Mouse (Mus musculus) embryonic stem cell, embryonic (primary cell): Measurements from ENCODE around the gene Gbp8.
"Not testable (repeated sequence)": the region's sequence is repeated elsewhere in the genome, so short reads cannot be mapped to it uniquely, and the experiment has no call there.

Experiments used
- CTCF ChIA-PET, 4 experiments: fragments of 300-600 bp in 2 of 4; fragments of 350-600 bp in 2 of 4; sonication (Branson Sonifier 250); formaldehyde crosslinking; loops; one replicate each; lab custom pipeline; 2022; ENCODE audit warnings: inconsistent platforms in 2 of 4; lab: Charles Lee
- POLR2A ChIA-PET, 4 experiments: fragments of 300-600 bp in 2 of 4; fragments of 350-600 bp in 2 of 4; sonication (Branson Sonifier 250); formaldehyde crosslinking; loops; one replicate each; lab custom pipeline; 2022; ENCODE audit warnings: antibody characterized with exemption in 4 of 4, inconsistent platforms in 1 of 4; lab: Charles Lee

Gbp8 gene

GRCm38 (mm10) chr5:105064443-105064842, 74.9 kb downstream of the Gbp8 start:
- POLR2A ChIA-PET, CTCF ChIA-PET: not testable (repeated sequence)

DNA sequence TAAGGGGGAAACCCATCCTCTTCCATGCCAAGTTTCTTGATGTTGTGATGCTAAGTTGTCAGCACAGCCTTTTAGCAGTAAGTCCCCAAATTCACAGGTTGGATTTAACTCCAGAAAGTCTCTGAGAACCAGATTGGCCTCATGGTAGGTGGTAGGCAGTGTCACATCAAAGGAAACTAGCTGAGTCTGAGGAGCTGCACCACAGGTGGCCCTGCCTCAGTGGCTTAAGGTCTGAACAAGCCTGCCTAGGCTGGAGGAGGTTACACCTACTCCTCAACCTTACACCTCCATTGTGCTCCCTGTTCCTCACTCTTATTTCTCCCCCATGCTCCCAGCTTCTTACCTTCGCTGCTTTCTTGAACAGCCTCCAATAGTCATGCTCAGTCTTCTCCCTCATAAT, 76.0 kb downstream of the Gbp8 start:
- ChIA-PET CTCF (no interaction called here), POLR2A (no interaction called here)

- POLR2A ChIA-PET, CTCF ChIA-PET: not testable (repeated sequence)
Measured at GRCm38 (mm10) chr5:105062403-105062802, 76.9 kb downstream of the Gbp8 start.

DNA sequence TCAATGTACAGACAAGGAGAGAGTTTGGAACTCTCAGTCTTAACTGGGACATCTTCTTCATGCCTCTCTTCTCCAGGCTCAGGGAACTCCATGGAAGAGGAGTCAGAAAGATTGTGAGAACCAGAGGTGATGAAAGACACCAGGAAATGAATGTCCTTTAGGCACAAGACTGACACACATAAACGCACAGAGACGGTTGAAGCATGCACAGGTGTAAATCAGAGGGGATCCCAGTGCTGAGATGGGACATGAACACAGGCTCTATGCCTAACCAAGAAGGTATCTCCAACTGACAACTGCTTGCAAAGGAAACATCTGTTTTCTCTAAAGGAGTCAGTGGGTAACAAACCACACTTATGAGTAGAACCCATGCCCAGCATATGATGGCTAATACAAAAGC, 79.1 kb downstream of the Gbp8 start:
- ChIA-PET POLR2A (no interaction called here), CTCF (no interaction called here)

DNA sequence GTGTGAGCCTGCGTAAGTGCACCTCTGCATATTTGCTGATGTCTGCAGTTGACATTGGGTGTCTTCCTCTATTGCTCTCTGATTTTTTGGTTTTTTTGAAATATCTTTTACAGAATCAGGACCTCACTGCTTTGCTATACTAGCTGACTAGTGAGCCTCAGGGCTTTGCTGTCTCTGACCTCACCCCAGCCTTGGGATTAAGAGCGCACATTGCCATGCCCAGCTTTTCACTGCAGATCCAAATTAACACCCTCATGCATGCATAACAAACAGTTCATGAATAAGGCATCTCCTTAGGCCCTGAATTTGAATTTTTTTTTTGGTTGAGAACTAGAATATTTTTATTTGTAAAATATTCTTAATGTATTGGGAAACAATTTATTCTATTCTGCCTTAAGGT, 84.1 kb downstream of the Gbp8 start:
- ChIA-PET CTCF (no interaction called here), POLR2A (interaction anchor here in 1 of 4 experiments (0.7 kb wide), 1 partner anchor 55 kb away, joined by 3 read pairs; no protein-coding TSS in a partner anchor)

GRCm38 (mm10) chr5:105053471-105054169, 85.7 kb downstream of the Gbp8 start:
- CTCF ChIA-PET: not testable (repeated sequence)
- POLR2A ChIA-PET: interaction anchor here in 1 of 4 experiments (0.6 kb wide), 1 partner anchor 908 kb away, joined by 4 read pairs; no protein-coding TSS in a partner anchor

- POLR2A ChIA-PET: no interaction called here
Measured at GRCm38 (mm10) chr5:105032362-105032761, 107.0 kb downstream of the Gbp8 start.

DNA sequence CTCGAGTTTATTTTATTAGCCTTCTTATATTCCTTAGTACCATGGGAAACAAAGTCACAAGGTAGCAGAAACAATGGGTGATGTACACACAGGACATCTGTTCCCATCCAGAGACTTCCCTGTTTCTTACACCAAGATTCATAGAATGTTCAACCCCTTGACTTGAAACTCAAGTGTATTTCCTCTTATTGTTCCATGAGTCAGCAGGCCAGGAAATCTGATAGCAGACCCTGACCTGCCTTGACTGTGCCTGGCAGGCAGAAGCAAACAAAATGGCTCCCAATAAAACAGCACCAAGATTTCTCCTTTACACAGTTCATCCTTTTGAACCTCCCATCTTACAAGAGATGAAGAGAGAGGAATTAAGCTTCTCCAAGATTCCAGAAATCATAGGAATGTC, 126.8 kb downstream of the Gbp8 start:
- CTCF ChIA-PET: no interaction called here
- POLR2A ChIA-PET: no interaction called here

More at GRCm38 (mm10) chr5:105032362-105032761, 107.0 kb downstream of the Gbp8 start:
- CTCF ChIA-PET: no interaction called here

GRCm38 (mm10) chr5:105011570-105011969, 127.8 kb downstream of the Gbp8 start:
- ChIA-PET CTCF (interaction anchor here in 1 of 4 experiments (0.7 kb wide), 1 partner anchor 498 kb away, joined by 3 read pairs; no protein-coding TSS in a partner anchor), POLR2A (no interaction called here)

- CTCF ChIA-PET: no interaction called here
- POLR2A ChIA-PET: no interaction called here
Measured at GRCm38 (mm10) chr5:105010376-105010775, 129.0 kb downstream of the Gbp8 start.

DNA sequence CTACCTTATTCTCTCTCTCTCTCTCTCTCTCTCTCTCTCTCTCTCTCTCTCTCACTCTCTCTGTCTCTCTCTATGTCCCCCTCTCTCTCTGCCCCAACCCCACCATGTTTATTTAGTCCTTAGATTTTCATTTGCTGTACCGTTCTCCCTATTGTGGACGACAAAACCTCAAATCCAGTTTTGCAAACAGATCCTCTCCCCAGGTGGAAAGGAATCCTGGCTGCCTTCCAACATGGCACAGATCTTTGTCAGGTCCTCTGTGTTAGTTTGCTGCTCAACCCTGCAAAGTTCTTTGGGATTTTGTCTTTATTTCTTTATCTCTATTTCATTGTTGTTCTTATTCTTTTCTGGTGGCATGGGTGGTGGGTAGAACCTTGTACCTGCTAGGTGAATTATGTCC, 149.9 kb downstream of the Gbp8 start:
- POLR2A ChIA-PET: no interaction called here
- CTCF ChIA-PET: interaction anchor here in 1 of 4 experiments (0.7 kb wide), 1 partner anchor 323 kb away, joined by 3 read pairs; no protein-coding TSS in a partner anchor

DNA sequence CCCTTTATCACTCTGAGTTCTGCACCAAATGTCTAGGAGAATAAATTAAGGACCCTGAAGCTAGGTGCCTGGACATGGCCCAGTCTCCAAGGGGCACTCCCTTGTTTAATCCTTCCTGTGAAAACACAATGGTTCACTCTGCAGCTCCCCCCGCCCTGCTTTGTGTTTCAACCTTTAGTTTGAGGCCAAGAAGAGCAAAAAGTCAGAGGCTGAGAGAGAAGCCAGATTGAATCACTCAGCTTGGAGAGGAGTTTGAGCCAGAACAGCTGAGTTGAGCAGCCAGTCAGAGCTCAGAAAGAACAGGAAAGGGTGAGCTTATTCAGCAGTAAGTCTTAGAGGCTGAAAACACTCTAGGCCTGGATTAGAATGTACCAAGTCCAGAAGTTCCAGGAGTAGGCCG, 151.3 kb downstream of the Gbp8 start:
- CTCF ChIA-PET: no interaction called here
- POLR2A ChIA-PET: interaction anchor here in 1 of 4 experiments (1.4 kb wide), 1 partner anchor 9 kb away, joined by 3 read pairs; no protein-coding TSS in a partner anchor

DNA sequence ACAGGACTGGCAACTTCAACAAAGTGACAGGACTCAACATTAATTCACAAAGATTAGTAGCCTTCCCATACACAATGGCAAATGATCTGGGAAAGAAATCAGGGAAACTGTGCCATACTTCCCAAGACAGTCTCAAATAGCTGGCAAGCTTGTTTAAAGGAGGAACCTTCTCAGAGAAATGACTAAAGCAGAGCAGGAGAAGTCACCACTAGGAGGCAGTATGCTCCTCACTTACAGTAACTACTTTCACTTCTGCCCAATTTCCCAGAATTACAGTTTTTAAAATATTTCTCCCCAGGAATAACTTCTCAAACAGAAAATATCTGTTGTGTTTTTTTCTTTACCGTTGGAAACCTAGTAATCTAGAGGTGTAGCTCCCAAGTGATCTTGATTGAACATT, 152.6 kb downstream of the Gbp8 start:
- POLR2A ChIA-PET: no interaction called here
- CTCF ChIA-PET: interaction anchor here in 1 of 4 experiments (0.6 kb wide), 1 partner anchor 337 kb away, joined by 3 read pairs; no protein-coding TSS in a partner anchor

GRCm38 (mm10) chr5:104982535-104982934, 156.8 kb downstream of the Gbp8 start, which contains the start of gene Abcg3:
Gene Abcg3, minus strand, starts transcription at chr5:104982718.
- ChIA-PET CTCF (interaction anchor here in 1 of 4 experiments (0.7 kb wide), 1 partner anchor 1908 kb away, joined by 5 read pairs; no protein-coding TSS in a partner anchor), POLR2A (no interaction called here)

- ChIA-PET POLR2A (interaction anchor here in 1 of 4 experiments (0.8 kb wide), 1 partner anchor 9 kb away, joined by 3 read pairs; no protein-coding TSS in a partner anchor), CTCF (no interaction called here)
Measured at GRCm38 (mm10) chr5:104979040-104979513, 160.3 kb downstream of the Gbp8 start.
